Mouse (Mus musculus) small intestine, adult 2 months (tissue): ENCODE results near the gene Gba2.

Experiments used
- CTCF ChIP-seq: fragments of 200-500 bp; IDR thresholded peaks from 2 replicates; pipeline ENCODE4 v1.5.1; 2012; ENCODE audit warnings: low read depth, mild to moderate bottlenecking, control low read depth, inconsistent platforms, low read length, moderate library complexity, mixed read lengths; ENCODE audit not compliant: insufficient replicate concordance, insufficient read length; ENCODE audit errors: extremely low read depth
- POLR2A ChIP-seq: fragments of 200-500 bp; IDR thresholded peaks from 2 replicates; pipeline ENCODE4 v1.6.1; 2012; ENCODE audit warnings: low read depth, mild to moderate bottlenecking, control low read depth, inconsistent platforms, low read length, moderate library complexity

GRCm38 (mm10) chr4:43552437-43552836, 26.2 kb downstream of the Gba2 start:
- TF ChIP-seq CTCF = no peak
- TF ChIP-seq POLR2A = no peak
